Mouse (Mus musculus) urinary bladder, postnatal 36 days (tissue): ENCODE results near the gene Srebf1.

Experiments used
- DNase-seq, 2 experiments: peaks; one replicate each; pipeline ENCODE4 v3.0.0; 2022; ENCODE audit warnings: low spot score in 2 of 2, mixed read lengths in 1 of 2

The Srebf1 gene

GRCm38 (mm10) chr11:60222469-60223236, at the start of gene Srebf1:
Gene Srebf1 (minus strand): TSS chr11:60222581.
- DNase-seq, result peak; percentile 78 to 85

GRCm38 (mm10) chr11:60268563-60268962, 46.2 kb upstream of the Srebf1 start:
- DNase-seq, result no peak

DNA sequence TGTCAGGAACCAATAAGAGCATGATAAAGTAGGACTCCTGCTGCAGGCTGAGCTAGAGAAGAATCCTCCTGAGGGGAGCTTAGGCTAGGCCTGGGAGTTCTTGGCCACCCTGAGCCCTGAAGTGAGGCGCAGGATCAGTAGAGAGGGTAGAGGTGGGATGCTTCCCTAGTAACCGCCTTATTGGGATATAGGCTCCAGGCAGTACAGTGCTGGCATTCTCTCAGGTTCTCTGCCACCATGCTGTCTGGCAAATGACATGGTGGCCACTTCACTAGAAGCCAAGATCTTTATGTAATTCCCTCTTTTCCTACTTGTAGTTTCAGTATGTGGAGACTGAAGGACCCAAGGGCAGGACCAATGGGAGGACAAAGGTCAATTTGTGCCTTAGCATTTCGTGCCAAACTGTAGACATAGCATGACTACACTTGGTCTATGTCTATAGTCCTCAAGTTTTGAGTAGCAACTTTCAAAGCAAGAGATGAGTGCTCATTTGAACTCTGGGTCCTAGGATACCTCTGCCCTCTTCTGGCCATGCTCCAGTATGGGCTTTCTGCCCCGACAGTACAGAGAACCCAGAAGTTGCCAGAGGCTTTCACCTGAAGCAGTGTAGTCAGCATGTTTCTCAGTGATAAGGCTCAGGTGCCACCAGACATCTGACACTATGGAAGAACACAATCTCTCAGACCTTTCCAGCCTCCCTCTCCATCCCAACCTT, 43.0 kb upstream of the Srebf1 start:
- no peak for DNase-seq

GRCm38 (mm10) chr11:60264651-60265050, 42.3 kb upstream of the Srebf1 start:
- DNase-seq, result no peak

DNA sequence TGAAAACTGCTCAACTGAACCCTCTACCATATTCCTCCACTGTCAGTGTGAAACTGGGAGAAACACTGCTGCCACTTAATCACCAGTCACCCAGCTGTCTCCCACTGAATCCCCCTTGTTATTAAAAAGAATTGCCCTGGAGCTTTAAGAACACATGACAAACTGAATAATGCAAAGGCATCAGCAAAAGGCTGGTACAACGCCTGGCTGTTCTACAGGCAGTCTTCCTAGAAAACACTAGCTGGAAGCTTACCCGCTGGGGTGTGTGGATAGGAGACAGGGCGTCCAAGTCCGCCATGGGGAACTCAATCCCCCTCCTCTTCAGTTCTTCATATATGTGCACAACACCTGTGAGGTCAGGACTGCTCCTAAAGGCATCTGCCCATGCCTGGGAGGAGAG, 40.0 kb upstream of the Srebf1 start:
- DNase-seq, result no peak

GRCm38 (mm10) chr11:60260743-60261142, 38.4 kb upstream of the Srebf1 start:
- no peak for DNase-seq

DNA sequence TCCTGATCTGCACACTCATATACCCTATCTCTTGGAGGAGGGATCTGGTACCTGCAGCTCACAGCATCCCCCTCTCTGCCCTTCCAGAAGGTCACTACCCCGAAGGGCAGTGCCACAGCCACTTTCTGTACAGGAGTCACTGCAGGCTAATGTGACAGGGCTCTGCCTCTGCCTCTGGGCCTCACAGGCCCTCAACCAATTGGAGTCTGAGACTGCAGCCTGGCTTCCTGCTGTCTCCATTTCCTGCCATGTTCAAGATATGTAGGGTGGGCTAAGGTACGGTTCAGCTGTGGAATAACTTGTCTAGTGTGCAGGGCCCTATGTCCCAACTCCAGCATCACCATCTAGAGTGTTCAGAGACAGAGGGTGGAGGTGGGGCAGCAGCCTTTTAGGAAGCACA, 35.3 kb upstream of the Srebf1 start:
- no peak for DNase-seq

GRCm38 (mm10) chr11:60256713-60257112, 34.3 kb upstream of the Srebf1 start:
- DNase-seq, result no peak

DNA sequence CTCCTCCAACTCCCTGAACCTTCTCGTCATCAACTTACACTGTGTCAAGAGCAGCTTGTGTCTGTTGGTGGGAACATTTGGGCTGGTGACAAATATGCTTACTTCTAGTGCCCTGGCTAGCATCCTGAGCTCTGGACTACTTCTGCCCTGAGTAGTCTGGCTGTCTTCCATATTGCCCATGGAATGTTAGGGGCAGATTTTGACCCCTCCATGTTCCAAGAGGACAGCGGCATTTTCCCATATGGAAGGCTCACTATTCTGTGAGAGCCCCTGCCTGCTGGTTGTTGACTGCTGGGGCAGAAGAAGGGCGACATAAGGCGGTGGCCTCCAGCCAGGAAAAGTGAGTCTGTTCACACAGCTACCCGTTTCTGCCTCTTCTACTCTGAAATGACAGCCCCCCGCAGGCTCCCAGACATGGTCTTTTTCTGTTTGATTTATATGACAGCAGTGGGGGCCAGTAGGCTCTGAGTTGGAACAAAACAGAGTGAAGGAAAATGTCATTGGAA, 33.8 kb upstream of the Srebf1 start:
- DNase-seq, result no peak

- no peak for DNase-seq
These were observed 33.3 kb upstream of the Srebf1 start for GRCm38 (mm10) chr11:60255639-60256038.

DNA sequence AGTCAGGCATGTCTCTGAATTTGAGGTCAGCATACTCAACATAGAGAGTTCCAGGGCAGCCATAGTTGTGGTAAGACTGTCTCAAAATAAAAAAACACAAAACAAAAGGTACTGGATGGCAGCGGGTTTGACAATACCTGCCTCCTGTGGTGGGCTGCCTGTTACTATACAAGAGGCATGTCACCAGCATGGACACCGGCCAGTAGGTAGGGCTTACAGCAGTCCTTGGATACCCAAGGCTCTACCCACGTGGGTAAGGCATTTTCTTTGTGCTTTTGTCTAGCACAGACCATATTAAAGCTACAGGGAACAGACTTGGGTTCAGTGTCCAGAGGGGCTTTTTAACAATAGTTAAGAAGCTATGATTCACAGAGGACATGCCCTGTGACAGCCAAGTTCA, 32.8 kb upstream of the Srebf1 start:
- no peak for DNase-seq

DNA sequence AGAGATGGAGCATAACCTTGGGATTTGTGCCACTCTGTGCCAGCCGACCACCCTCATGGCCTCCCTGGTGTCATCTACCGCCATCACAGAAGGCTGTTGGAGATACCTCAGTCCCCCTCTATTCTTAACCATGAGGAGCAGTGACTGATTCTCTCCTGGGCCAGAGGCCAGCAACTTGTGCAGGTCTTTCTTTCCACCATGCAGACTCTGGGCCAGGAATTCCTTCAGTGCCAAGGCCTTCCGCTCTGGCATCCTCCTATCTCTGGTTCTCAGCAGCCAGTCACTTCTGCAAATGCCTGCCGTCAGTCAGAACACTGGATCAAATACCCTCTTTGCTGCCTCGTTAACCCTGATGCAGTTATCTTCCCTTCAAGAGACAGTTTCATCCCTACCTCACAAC, 31.9 kb upstream of the Srebf1 start:
- no peak for DNase-seq

- no peak for DNase-seq
These were observed 31.2 kb upstream of the Srebf1 start for GRCm38 (mm10) chr11:60253546-60253945.

DNA sequence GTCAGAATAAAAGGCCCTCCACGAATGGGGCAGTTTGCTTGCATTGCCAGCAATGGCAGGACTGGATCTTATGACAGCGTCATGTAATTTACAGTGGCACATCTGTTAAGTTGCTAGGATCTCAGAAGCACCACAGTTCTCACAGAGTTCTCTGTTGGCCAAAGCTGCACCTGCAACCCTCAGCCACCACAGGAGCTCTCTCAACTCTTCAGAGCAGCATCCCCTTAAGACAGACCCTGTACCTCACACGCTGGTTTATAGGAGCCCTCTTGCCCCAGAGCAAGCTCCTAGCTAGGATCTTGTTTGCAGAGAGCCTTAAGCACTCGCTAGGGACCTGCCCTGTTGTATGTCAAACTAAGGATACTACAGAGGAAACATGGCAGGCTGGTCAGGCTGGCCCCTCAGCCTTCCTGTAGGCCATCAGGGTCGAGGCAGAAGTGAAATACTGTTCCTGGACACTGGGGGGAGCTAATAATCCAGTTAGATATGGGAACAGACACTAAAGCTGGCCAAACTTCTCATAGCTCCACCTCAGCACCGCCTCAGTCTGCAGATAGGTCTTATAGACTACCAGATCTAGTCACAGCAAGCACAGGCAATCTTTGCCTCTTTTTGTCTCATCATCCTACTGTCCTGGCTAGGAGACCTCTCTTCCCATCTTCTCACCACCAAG, 28.7 kb upstream of the Srebf1 start:
- DNase-seq, result peak; percentile 22 to 28

DNA sequence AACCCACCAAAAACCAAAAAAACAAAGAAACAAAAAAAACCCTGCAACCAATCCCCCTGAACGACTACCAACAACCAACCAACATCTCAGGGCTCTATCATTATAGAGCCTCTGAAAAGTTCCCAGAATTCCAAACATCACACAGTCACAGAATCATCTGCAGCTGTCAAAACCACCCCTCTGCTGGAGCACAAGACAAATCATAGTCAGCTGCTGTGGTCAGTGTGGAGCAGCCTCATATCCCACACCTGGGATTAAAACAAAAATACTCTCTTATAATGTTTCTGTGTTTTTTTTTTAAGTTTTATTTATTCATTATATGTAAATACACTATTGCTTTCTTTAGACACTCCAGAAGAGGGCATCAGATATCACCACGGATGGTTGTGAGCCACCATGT, 27.5 kb upstream of the Srebf1 start:
- DNase-seq, result no peak

GRCm38 (mm10) chr11:60248596-60249404, 26.4 kb upstream of the Srebf1 start:
- no peak for DNase-seq

GRCm38 (mm10) chr11:60247753-60248550, 25.6 kb upstream of the Srebf1 start:
- DNase-seq, result no peak

DNA sequence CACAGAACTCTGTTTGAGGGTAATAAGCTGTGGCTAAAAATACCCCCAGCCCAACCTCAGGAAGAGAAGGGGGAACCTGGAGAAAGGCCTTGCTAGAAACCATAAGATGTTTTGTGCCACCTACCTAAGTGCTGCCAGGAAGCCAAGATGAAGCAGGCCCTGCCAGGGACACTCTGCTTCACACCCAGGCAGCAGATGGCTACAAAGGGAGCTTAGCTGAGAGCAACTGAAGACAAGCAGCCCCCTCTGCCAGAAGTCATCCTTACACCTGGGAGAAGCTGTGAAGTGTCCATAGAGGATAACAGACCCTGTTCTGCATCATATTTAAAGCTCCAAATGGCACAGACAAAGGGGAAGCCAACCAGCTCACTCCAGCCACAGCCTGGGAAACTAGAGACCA, 23.7 kb upstream of the Srebf1 start:
- no peak for DNase-seq

DNA sequence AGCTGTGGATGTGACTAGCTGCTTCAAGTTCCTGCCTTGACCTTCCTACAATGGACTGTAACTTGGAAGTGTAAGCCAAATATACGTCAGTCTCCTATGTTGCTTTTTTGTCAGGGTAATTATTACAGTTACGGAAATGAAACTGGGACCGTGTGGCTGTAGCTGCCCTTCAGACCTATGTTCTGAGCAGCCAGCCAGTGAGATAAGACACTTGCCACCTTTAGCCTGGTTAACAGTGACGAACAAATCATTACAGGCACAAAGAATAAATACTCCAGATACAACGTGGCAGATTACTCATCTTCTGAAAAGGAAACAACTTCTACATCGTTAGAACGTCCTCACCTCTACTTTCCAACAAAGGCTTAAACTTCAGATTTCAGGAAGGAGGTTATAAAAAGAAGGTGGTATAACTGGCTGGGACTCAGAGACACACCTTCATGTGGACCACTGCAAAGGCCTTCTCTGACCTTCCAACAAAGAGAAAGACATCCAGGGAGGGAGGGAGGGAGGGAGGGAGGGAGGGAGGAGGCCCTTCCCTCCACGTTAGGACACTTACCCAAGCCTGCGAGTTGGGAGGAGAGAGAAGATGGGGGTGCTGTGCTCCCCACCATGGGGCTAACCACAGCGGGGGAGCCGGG, 22.2 kb upstream of the Srebf1 start:
- DNase-seq, result no peak

DNA sequence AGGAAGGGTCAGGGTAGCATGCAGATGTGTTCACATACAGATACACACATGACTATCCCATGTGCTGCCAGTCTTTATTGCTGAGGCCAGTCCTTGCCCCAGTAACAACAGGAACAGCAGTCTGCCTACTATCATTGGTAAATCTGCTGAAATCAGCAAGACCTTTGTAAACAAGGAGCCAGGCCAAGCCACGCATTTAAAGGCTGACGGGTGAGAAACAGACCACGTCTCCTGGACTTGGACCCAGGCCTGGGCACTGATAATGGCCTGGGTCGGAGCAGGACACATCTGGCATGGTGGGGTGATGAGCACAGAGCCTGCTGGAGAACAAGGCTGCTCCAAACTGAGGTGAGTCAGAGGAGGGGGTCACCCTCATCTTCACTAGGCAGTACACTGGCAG, 18.1 kb upstream of the Srebf1 start:
- DNase-seq, result no peak
